Mouse (Mus musculus) heart, adult 10 weeks (tissue): ENCODE results near the gene Mpv17. TPM values are rescaled to one million over a fixed set of nuclear protein-coding genes. Genes with fewer than 3 reads are reported as not detected.

ENCODE experiments used
- polyA plus RNA-seq: library from polyadenylated mRNA; stranded (reverse); fragments of 350-450 nt; fragmentation: Illumina TruSeq; extraction: RNeasy Lipid Tissue Mini Kit (QIAGEN cat#74804); gene quantifications from one replicate; pipeline ENCODE4 v1.2.3, GENCODE M21; 2014; ENCODE audit warnings: low read depth, low replicate concordance

Gene Mpv17
- 118 TPM for polyA plus RNA-seq

GRCm38 (mm10) chr5:31154152-31154553 is at the start of gene Mpv17:
TSS of gene Mpv17 (minus strand) at chr5:31154251.

DNA sequence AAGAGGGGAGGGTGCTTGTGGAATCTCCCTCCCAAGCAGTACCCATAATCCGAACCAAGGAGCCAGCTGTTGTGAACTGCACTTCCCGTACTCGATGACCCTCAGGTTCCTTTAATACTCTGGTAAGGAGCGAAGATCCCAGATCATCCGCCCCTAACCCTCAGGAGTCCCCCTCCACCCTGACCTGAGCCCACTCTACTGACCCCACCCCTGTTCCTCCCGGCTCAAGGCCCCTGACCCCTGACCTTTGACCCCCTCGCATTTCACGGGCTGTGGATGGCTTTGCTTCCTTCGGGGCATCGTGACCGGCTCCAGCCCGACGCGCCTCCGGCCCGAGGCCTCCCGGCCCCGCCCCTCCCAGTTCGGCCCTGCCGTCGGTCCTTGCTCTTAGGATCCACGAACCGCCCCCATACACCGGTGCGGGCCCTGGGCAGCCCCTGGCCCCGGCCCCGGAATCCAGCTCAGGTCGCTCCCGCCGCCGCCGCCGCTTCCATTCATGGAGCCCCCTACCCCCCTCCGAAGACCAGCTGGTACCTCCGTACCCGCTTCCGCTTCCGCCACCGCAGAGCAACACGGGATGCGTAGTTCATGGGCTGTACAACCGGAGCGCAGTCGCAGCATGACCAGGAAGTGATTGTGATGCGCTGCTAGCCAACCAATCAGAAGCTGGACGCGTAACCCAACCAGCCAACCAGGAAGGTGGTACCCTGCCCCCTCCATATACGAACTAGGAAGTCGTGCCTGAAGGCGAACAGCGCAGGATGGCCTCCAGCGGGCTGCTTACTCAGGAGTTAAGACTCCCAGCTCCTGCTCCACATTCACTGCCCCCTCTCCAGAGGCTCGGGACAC is 47.9 kb upstream of the Mpv17 start, which contains the start of gene Zfp513:
Gene Zfp513 (minus strand): TSS at position 562 of the 849 bp plus-strand sequence.

DNA sequence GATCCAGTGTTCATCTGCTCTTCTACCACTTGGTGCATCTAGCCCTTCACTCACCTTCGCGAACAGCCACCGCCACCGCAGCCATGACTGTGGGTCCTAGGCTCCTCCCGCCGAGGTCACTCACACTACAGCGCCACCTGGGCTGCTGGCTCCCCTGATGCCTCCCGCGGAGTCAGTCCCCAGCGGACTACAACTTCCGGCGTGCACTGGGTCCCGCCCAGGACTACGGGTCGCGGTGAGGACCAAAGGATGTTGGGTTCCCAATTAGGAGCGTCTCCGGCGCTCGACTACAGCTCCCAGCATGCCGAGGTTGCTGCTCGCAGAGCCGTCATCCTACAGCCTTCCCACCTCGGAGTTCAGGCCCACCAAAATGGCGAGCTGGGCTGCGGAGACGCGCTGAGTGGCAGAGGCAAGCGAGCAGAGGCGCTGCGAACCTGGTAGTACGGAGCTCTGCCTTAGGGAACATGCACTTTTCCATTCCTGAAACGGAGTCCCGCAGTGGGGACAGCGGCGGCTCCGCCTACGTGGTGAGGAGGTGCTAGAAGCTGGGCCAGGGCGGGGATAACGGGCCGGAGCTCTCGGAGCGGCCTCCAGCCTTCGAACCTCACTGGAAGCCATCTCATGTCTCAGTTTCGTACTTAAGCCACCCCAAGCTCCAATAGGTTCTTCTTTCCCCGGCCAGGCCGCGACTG is 39.0 kb upstream of the Mpv17 start, which contains the start of the genes Snx17 and Eif2b4:
Gene Snx17 (plus strand): TSS at position 289 of the 692 bp plus-strand sequence.
Gene Eif2b4 (minus strand): TSS at position 492 of the 692 bp plus-strand sequence.

DNA sequence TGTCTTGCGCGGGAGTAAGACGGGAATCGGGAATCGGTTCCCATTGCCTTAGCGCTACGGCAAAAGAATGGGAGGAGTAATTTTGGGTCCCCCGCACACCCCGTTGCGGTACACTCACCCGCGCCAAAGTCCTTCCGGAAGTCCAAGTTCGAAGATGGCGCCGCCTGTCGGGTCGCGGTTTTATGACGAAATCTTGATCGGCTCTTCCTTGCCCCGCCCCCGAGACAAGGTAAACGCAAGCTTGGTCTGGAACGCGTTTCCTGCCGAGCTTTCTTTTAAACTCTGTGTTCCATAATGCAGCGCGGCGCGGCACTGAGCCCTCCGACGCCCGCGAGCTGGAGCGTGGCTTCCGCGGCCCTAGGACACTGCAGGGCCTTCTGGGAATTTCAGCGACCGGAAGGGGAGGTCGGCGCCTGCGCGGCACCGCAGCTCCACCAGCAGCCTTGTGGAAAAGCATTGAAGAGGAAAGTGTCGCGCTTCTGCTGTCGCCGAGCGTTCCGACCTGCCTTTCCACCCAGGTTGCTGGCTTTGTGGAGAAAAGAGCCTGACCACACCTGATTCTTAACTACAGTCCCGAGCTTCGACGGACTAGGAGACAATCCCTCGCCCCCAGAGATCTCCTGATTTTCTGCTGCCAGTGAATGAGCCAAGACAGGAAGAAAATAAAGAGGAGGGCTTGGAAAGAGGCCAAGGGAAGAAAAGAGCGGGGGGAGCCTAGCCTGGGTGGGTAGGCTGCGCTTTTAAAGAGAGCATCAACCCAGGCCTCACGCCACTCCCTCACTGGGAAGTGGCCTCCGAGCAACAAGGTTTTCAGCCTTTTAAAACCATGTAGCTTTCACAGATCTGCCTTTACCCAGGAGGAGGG is 25.9 kb upstream of the Mpv17 start, which contains the start of the genes Gm29609 and Gtf3c2:
Gene Gm29609 (minus strand): TSS at position 146 of the 865 bp plus-strand sequence.
Gene Gtf3c2 (minus strand): TSS at position 379 of the 865 bp plus-strand sequence.

DNA sequence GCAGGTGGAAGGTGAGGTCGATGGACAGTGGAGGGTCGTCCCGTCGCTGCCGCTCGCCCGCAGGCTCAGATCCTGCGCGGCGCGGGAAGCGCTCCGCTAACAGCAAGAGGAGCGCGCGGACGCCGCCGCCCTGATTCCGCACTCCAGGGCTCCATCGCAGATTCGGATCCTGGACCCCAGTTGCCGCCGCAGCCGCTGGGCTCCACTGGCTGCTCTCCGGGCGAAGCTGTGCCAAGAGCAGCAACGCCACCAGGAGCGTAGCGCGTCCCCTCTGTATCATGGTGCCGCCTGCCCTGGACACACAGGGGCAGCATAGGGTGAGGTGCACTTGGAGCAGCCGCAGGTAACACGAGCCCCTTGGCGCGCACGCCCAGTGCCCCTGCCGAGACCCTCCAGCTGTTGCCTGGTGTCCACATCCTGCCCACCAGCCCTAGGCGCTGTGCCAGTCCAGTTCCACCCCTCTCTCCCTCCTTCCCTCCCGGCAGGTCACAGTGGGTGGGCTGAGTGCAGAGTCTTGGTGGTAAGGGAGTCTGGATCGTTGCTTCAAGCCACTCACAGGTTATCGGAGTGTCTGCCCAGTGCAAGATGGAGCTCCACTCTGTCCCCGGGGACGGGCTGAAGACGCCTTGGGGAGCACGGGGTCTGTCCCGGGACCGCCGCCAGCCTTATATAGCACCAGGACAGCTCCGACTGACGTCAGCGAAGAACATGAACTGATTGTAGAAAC is 15.6 kb downstream of the Mpv17 start, which contains the start of gene Ucn:
Gene Ucn (minus strand): TSS at position 589 of the 727 bp plus-strand sequence.

DNA sequence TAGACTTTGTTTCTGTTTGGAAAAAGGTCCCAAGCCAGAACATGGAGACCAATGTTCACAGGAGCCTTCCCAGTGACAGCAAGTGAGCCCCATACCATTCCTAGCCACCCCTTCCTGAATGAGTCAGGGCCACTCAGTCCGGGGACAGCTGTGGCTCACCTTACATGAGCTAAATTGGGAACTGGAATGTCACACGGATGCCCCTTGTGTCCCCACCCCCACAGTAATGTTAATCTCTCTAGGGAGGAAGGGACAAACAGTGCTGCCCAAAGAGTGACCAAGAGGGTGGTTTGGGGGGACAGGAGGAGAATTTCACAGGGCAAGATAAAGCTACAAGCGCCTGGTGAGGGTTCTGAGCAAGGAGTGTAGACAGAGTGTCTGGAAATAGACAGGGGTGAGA is 37.7 kb downstream of the Mpv17 start, which contains the start of gene Trim54:
Gene Trim54 (plus strand): TSS at position 359 of the 400 bp plus-strand sequence.

DNA sequence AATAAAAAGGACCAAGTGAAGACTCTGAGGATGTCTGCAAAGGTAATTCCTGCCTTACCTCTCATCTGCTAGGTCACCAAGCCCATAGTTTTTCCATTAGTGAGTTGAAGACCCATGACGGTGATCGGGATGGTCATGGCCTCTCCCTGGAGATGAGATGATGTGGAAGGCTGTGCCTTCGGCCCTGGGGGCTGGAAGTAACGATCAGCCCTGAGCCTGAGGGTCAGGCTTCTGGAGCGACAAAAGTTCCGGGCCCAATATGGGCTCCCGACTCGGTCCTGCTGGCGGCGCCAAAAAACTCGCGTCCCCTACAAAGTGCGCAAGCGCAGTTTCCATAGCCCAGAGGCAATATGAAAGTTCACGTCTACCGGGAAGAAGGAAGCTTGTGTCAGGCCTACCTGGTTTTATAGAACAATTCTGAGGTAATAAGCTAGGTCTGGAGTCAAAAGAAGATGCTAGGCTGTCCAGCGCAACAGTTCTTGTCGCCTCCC is 46.0 kb downstream of the Mpv17 start, which contains the start of gene Slc30a3:
Gene Slc30a3 (minus strand): TSS at position 238 of the 491 bp plus-strand sequence.

DNA sequence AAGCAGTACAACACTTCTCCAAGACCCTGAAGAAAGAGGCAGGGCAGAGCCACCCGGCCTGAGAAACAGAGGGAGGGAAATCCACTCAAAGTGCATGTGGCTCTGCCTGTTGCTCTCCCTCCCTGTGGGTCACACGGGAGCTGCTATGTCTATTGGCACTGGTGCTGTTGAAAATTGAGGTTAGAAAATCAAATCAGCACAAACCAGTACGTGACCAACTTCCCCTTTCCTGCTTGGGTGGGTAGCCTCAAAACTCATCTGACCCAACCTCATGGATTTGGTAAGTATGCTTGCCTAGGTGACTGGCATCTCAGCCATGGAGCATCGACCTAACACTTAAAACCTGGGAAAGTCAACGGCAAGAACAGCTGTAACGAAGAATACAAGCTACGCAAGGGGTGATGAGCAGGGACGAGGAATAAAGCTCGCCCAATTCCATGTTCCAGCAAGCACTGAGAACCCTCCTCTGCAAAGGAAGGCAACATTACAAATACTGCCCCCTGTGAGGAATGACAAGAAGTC is 48.2 kb downstream of the Mpv17 start, which contains the start of gene Dnajc5g:
Gene Dnajc5g (plus strand): TSS at position 472 of the 522 bp plus-strand sequence.

Other genes with a start within 250 kb of the Mpv17 start
- 169 TPM for gene Ost4, start 246.5 kb downstream of the Mpv17 start, polyA plus RNA-seq
- 27.9 TPM for gene Emilin1, start 240.8 kb downstream of the Mpv17 start, polyA plus RNA-seq
- 33.0 TPM for gene Khk, start 232.8 kb downstream of the Mpv17 start, polyA plus RNA-seq
- 1.3 TPM for gene Cgref1, start 208.7 kb downstream of the Mpv17 start, polyA plus RNA-seq
- gene Preb, start 193.9 kb downstream of the Mpv17 start, polyA plus RNA-seq = 91.3 TPM
- 2.1 TPM for gene Tcf23, start 185.6 kb downstream of the Mpv17 start, polyA plus RNA-seq
- gene Atraid, start 105.9 kb downstream of the Mpv17 start, polyA plus RNA-seq = 83.6 TPM
- 14.1 TPM for gene Slc5a6, start 105.3 kb downstream of the Mpv17 start, polyA plus RNA-seq
- 12.7 TPM for gene Cad, start 99.5 kb downstream of the Mpv17 start, polyA plus RNA-seq
- not detected for gene Dnajc5g, start 48.0 kb downstream of the Mpv17 start, polyA plus RNA-seq
- not detected for gene Slc30a3, start 46.0 kb downstream of the Mpv17 start, polyA plus RNA-seq
- gene Trim54, start 37.5 kb downstream of the Mpv17 start, polyA plus RNA-seq = 266 TPM
- not detected for gene Ucn, start 15.4 kb downstream of the Mpv17 start, polyA plus RNA-seq
- gene Gm29609, start 25.7 kb upstream of the Mpv17 start, polyA plus RNA-seq = 1.3 TPM
- 43.8 TPM for gene Gtf3c2, start 25.9 kb upstream of the Mpv17 start, polyA plus RNA-seq
- 62.4 TPM for gene Snx17, start 39.0 kb upstream of the Mpv17 start, polyA plus RNA-seq
- gene Eif2b4, start 39.2 kb upstream of the Mpv17 start, polyA plus RNA-seq = 48.9 TPM
- gene Zfp513, start 48.1 kb upstream of the Mpv17 start, polyA plus RNA-seq = 10.8 TPM
- 53.4 TPM for gene Ppm1g, start 66.4 kb upstream of the Mpv17 start, polyA plus RNA-seq
- gene Nrbp1, start 86.6 kb upstream of the Mpv17 start, polyA plus RNA-seq = 106 TPM
- not detected for gene Gm9970, start 87.0 kb upstream of the Mpv17 start, polyA plus RNA-seq
- gene Krtcap3, start 97.4 kb upstream of the Mpv17 start, polyA plus RNA-seq = 3.0 TPM
- gene Ift172, start 136.9 kb upstream of the Mpv17 start, polyA plus RNA-seq = 35.3 TPM
- gene Fndc4, start 141.8 kb upstream of the Mpv17 start, polyA plus RNA-seq = 7.4 TPM
- gene Gckr, start 143.2 kb upstream of the Mpv17 start, polyA plus RNA-seq = not detected